Mouse (Mus musculus): ENCODE measurements around the gene Exoc3l4.
A peak's percentile ranks its signal among the peaks of the same experiment; 100 is the strongest.

Exoc3l4 gene

DNA sequence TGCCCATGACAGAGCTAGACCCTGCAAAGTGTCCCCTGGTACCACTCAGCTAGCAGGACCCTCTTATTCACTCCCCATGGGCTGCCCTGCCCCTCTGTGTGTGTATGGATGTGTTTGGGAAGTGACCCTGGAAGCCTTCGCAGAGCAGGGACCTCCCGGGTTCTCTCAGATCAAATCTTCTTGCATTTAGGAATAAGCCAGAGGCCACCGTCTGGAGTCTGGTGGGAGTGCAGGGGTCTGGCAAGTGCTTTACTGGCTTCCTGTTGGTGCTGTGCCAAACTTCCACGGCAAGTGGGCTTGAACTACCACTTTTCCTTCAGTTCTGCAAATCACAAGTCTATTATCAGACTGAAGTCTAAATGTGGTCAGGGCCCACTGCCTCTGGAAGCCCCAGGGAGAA is 37.2 kb downstream of the Exoc3l4 start:
- DNase-seq = no peak

- no peak for DNase-seq
Observed at GRCm38 (mm10) chr12:111454543-111455280, 37.9 kb downstream of the Exoc3l4 start.

GRCm38 (mm10) chr12:111455311-111455846 is 38.6 kb downstream of the Exoc3l4 start:
- no peak for DNase-seq

GRCm38 (mm10) chr12:111455860-111456259 is 39.0 kb downstream of the Exoc3l4 start:
- DNase-seq = no peak

- no peak for DNase-seq
Observed at GRCm38 (mm10) chr12:111457742-111458141, 40.9 kb downstream of the Exoc3l4 start.

DNA sequence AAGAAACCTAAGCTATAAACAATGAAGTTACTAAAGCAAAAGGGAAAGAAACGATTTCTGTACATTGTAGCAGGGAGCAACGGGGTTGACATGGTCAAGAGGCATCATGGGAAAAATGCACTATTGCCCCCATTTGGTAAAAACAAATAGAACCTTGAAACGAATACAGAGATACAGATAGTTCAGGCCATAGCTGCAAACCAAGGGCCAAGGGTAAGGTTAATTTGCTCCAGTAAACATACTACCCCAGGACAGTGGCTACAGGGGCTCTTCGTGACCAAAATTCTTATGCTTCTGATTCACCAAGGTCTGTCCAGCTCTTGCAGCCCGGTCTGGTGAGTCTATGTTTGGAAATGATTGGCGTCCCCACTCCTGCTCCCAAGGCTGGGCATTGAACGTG is 46.8 kb downstream of the Exoc3l4 start:
- no peak for DNase-seq

DNA sequence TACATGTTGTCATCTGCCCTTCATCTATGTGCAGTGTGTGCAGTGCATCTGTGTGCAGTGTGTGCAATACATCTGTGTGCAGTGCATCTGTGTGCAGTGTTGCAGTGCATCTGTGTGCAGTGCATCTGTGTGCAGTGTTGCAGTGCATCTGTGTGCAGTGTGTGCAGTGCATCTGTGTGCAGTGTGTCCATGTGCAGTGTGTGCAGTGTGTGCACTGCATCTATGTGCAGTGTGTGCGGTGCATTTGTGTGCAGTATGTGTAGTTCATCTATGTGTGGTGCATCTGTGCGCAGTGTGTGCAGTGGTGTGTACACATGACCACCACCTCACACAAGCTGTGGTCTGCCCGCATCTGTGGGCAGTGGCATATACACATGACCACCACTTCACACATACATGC is 49.6 kb downstream of the Exoc3l4 start:
- DNase-seq = no peak

DNA sequence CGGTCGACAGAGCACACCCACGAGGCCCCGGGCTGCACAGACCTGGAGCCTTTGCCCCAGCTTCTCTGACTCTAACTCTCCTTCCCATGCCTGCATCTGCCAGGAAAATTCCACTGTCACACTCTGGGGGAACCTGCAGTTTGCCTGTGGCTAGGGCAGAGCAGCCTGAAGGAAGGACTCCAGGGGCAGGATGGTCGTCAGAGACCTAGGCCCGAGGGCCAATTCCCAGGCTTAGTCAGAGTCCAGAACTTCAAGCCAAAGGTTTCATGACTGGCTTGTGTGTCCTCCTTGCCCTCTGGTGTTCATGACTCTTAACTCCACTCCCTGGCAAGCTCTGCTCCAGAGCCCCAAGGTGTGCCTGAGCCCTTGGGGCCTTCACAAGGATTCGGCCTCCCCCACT is 51.4 kb downstream of the Exoc3l4 start:
- DNase-seq = no peak

GRCm38 (mm10) chr12:111469507-111469906 is 52.7 kb downstream of the Exoc3l4 start:
- peak; percentile 12 to 15 for DNase-seq

GRCm38 (mm10) chr12:111471119-111471518 is 54.3 kb downstream of the Exoc3l4 start:
- DNase-seq = no peak

GRCm38 (mm10) chr12:111471721-111472120 is 54.9 kb downstream of the Exoc3l4 start:
- no peak for DNase-seq

DNA sequence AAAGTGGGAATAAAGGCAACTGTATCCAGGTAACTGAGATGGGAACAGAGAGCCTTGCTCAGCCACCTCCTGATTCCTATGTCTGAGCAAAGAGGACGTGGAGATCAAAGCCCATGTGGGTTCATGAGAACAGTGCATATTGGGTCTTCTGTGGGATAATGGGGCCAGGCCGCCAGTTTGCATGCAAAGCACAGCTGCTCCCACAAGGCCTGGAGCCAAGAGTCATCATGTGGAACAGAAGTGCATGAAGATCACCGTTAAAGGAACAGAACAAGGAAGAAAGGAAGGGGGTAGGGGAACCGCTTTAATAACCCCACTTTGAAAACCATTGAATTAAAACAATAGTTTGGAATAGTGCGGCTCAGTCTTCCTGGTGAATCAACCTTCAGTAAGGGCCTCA is 56.1 kb downstream of the Exoc3l4 start:
- DNase-seq = no peak

GRCm38 (mm10) chr12:111474384-111474783 is 57.6 kb downstream of the Exoc3l4 start:
- DNase-seq = no peak

DNA sequence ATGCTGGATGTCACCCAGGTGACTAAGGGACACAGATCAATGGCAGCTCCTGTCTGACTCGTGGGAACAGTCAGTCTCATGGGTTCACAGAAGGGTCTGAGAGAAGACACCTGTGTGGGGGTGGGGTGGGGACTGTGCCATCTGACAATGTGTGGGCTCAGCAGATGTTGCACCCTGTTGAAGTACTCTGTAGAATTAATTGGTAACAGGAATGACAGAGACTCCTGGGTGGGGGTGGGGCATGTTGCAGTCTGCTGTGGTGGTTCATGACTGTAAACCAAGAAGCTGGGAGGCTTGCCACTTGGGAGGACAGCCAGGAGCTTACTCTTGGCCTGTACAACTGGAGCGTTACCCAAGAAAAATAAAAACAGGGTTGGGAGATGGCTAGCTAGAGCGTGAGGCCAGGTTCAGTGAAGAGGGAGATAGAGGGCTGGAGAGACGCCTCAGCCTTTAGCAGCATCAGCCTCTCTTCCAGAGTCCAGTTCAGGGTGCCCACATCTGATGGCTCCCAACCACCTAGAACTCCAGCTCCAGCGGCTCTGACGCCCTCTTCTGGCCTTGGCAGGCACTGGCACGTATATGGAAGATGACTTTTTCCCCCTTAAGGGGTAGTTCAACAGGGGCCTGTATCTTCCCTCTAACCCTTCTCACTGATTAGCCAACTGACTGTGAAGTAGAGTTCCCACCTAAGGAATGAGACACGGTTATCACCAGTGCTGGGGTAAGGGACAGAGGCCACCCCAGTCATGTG is 58.3 kb downstream of the Exoc3l4 start:
- DNase-seq = peak; percentile 22 to 46

GRCm38 (mm10) chr12:111478924-111479323 is 62.1 kb downstream of the Exoc3l4 start:
- no peak for DNase-seq

GRCm38 (mm10) chr12:111479917-111480316 is 63.1 kb downstream of the Exoc3l4 start:
- DNase-seq = no peak

Measured in thymus, adult 18-20 months (tissue).